Mouse (Mus musculus): ENCODE data around the gene Cops7a.

Gene Cops7a

GRCm38 (mm10) chr6:124918331-124918690 is 47.0 kb downstream of the Cops7a start:
- no peak for DNase-seq (ENCODE audit: low spot score in 2 of 2)

GRCm38 (mm10) chr6:124917518-124918330 is 47.6 kb downstream of the Cops7a start:
- peak; percentile 26 to 46 for DNase-seq (ENCODE audit: low spot score in 2 of 2)

GRCm38 (mm10) chr6:124916695-124917517 is 48.4 kb downstream of the Cops7a start:
- peak; percentile 80 to 89 for DNase-seq (ENCODE audit: low spot score in 2 of 2)

GRCm38 (mm10) chr6:124915942-124916694 is 49.2 kb downstream of the Cops7a start:
- no peak for DNase-seq (ENCODE audit: low spot score in 2 of 2)

DNA sequence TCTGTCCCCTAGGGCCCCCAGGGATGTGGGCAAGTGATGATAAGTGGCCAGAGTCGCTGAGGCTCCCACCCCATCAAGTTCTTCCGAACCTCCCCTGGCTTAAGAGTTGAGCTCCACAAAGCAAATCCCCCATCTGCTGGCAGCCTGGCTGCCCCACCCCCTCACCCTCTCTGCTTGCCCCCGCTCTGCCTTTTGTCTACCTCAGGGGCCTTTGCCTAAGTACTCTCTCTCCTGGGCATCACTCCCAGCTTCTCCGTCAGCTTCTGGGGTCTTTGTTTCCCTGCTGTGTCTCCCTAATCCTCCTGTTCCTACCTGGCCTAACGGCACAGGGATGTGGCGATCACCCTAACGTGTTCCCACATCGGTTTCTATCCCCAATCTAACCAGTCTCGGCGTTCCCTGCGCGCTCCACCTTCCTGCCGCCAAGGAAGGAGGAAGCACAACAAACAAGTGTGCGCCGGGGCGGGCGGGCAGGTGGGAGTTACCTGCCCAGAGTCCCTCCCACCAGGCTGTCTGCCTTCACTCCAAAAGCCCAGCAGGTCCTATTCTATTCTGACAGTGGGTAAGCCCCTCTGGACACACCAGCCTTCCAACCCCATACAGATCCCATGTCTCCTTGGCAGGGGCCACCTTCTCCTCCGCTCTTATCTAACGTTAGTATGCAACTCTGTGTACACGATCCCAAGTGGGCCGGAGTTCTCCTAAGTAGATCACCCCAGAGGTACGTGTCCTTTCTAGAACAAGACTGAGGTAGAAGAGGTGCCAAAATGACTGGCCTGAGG is 50.0 kb downstream of the Cops7a start:
- no peak for DNase-seq (ENCODE audit: low spot score in 2 of 2)

- no peak for DNase-seq (ENCODE audit: low spot score in 2 of 2)
Observed at GRCm38 (mm10) chr6:124914511-124914910, 50.8 kb downstream of the Cops7a start.

DNA sequence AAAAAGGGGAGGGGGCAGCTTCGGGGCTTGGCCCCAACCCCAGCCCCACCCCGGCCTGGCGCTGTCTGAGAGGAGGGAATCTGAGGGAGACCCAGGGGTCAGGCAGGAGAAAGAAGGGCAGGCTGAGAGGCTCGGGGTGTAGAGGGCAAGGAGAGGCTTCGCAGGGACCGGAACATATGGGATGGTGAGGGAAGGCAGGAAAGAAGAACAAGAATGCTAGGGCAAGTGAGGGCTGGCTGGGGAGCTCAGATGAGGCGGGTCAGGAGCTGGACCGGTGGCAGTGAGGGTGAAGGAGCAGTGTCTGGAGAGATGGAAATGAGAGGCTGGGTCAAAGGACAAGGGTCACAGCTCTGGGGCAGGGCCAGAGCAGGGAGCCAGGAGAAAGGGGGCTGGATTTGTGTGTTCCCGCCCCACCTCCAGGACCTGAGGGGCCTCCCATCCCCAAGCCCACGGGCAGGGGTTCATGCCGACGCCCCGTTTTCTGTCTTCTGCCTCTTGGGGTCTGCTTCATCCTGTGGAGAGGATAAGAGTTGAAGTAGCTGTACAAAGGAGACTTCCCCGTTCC is 51.5 kb downstream of the Cops7a start:
- DNase-seq (ENCODE audit: low spot score in 2 of 2) = no peak

DNA sequence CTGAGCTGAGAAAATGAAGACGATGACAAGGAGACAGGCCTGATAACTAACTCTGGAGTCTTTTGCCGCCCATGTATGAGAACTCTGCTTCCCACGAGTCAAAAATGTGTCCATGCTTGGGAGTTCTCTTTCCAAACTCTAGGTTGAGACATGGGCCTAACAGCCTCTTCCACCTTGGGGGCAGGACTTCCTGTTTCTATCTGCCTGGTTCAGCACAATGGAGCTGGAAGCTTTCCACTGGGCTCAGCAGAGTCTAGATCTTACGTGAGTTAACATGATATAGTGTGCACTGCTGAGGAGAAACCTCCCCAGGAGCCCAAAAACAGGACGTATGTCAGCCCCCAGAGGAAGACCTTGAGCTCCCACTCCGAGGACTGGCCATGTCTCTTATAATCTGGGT is 52.1 kb downstream of the Cops7a start:
- DNase-seq (ENCODE audit: low spot score in 2 of 2) = no peak

DNA sequence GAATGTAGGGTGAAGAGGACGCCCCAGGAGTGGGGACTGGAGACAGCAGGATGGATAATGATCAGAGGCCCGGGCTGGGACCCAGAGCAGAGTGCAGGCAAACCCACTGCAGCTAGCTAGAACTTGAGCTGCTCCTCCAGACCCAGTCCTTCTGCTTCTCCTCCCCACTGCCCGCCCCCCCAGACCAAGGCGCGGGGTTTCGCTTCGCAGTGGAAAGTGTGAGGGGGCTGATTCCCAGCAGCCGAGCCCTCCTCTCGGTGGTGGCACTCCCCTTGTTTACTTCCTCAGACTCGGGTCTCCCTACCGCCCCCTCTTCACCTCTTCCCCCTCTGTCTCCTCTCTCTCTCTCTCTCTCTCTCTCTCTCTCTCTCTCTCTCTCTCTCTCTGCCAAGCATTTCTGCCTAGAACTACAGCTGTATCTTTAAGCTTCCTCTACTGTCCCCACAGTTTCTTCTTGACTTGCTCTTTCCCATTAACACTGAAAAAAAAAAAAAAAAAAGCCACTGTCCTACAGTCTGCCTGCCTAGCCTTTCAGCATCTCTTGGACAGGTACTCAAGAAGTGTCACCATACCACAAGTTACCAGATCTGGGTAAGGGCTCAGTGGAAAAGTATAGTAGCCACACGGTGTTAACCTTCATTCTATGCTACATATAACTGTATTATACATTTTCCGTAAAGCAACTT is 53.7 kb downstream of the Cops7a start, which contains the start of gene Lag3:
Gene Lag3, minus strand, starts transcription at position 173 of the 686 bp plus-strand sequence.
- DNase-seq (ENCODE audit: low spot score in 2 of 2) = no peak

GRCm38 (mm10) chr6:124910032-124910431 is 55.3 kb downstream of the Cops7a start:
- no peak for DNase-seq (ENCODE audit: low spot score in 2 of 2)

Measured in spleen, postnatal 14 days (tissue).